Mouse (Mus musculus) midbrain, embryonic 15.5 days (tissue): Measurements from ENCODE around the gene Tmem53. TPM values are rescaled to one million over a fixed set of nuclear protein-coding genes. Genes with fewer than 3 reads are reported as not detected.
A peak's percentile ranks its signal among the peaks of the same experiment; 100 is the strongest.

Experiments used
- ATAC-seq: fragments of 200-750 bp; cut with Nextera tagmentation; replicated peaks from 2 replicates; pipeline ENCODE4 v1.8.0; 2017; ENCODE audit warnings: moderate TSS enrichment
- H3K27ac ChIP-seq: fragments of 300-500 bp; sonication (generic); 2 replicates; pipeline ENCODE4 v1.5.1; 2015; ENCODE audit warnings: mild to moderate bottlenecking, inconsistent platforms
- H3K27me3 ChIP-seq: fragments of 300-500 bp; sonication (generic); replicated peaks from 2 replicates; pipeline ENCODE4 v1.6.1; 2015; ENCODE audit warnings: inconsistent platforms
- H3K36me3 ChIP-seq: fragments of 300-500 bp; sonication (generic); replicated peaks from 2 replicates; pipeline ENCODE4 v1.6.1; 2015; ENCODE audit warnings: inconsistent platforms
- H3K4me1 ChIP-seq: fragments of 300-500 bp; sonication (generic); 2 replicates; pipeline ENCODE4 v1.6.1; 2015; ENCODE audit warnings: inconsistent platforms
- H3K4me2 ChIP-seq: fragments of 300-500 bp; sonication (generic); 2 replicates; pipeline ENCODE4 v1.6.1; 2015; ENCODE audit warnings: inconsistent platforms, mild to moderate bottlenecking, moderate library complexity
- H3K4me3 ChIP-seq: fragments of 300-500 bp; sonication (generic); 2 replicates; pipeline ENCODE4 v1.5.1; 2015; ENCODE audit warnings: mild to moderate bottlenecking, inconsistent platforms
- H3K9ac ChIP-seq: fragments of 300-500 bp; sonication (generic); 2 replicates; pipeline ENCODE4 v1.6.1; 2015; ENCODE audit warnings: mild to moderate bottlenecking, inconsistent platforms
- H3K9me3 ChIP-seq: fragments of 300-500 bp; sonication (generic); 2 replicates; pipeline ENCODE4 v1.6.1; 2016; ENCODE audit warnings: inconsistent platforms
- WGBS: fragments of 180-500 bp; shearing (Covaris S2); methylation state at CpG from one replicate; pipeline ENCODE4 v1.1.7; 2015; ENCODE audit warnings: mixed read lengths; 5-methylcytosine and 5-hydroxymethylcytosine counted together
- polyA plus RNA-seq: library from polyadenylated mRNA; unstranded; fragments of >200 nt; fragmentation: Nextera tagmentation; extraction: Ambion mirVana; gene quantifications from 2 replicates; pipeline ENCODE4 v1.2.1, GENCODE M21; 2015

The Tmem53 gene
- polyA plus RNA-seq, 1 experiment from 2014 or later = 9.6 TPM

GRCm38 (mm10) chr4:117277021-117277420 is 25.3 kb downstream of the Tmem53 start:
- Histone ChIP-seq H3K36me3 (peaks cover 27% of the 10 kb centered on the region), H3K4me1 (peaks cover 36% of the 10 kb centered on the region), H3K27ac (no peak overlapping the region), H3K27me3 (0 out of 2 replicates have a peak, but pooled peaks cover 6% of the 10 kb centered on the region), H3K4me3 (no peak overlapping the region), H3K4me2 (no peak overlapping the region), H3K9me3 (no peaks in the 10 kb centered on the region), H3K9ac (no peak overlapping the region)
- no peak for ATAC-seq
- WGBS = 91% methylated on average over 13 of the region's 13 CpGs

- ATAC-seq = no peak
- H3K27ac ChIP-seq = no peak overlapping the region
- H3K36me3 ChIP-seq = peaks cover 24% of the 10 kb centered on the region
- WGBS = 92% methylated on average over 7 of the region's 7 CpGs
- H3K4me2 ChIP-seq = no peak overlapping the region
- H3K4me3 ChIP-seq = no peak overlapping the region
- H3K4me1 ChIP-seq = peaks cover 33% of the 10 kb centered on the region
- no peak overlapping the region for H3K9ac ChIP-seq
- H3K27me3 ChIP-seq = 0 out of 2 replicates have a peak, but pooled peaks cover 6% of the 10 kb centered on the region
- no peaks in the 10 kb centered on the region for H3K9me3 ChIP-seq
Observed at GRCm38 (mm10) chr4:117277687-117278086, 25.9 kb downstream of the Tmem53 start.

- H3K27ac ChIP-seq = no peak overlapping the region
- peaks cover 34% of the 10 kb centered on the region for H3K4me1 ChIP-seq
- H3K27me3 ChIP-seq = 0 out of 2 replicates have a peak, but pooled peaks cover 6% of the 10 kb centered on the region
- H3K4me3 ChIP-seq = no peak overlapping the region
- H3K9me3 ChIP-seq = no peaks in the 10 kb centered on the region
- ATAC-seq = no peak
- no peak overlapping the region for H3K4me2 ChIP-seq
- H3K9ac ChIP-seq = no peak overlapping the region
- WGBS = 51% methylated on average over 10 of the region's 10 CpGs
- peaks cover 24% of the 10 kb centered on the region for H3K36me3 ChIP-seq
Observed at GRCm38 (mm10) chr4:117278381-117279252, 26.9 kb downstream of the Tmem53 start.

- no peak overlapping the region for H3K4me2 ChIP-seq
- no peak overlapping the region for H3K9ac ChIP-seq
- ATAC-seq = no peak
- H3K4me1 ChIP-seq = peaks cover 40% of the 10 kb centered on the region
- 98% methylated on average over 2 of the region's 2 CpGs for WGBS
- H3K4me3 ChIP-seq = no peak overlapping the region
- H3K36me3 ChIP-seq = peaks cover 24% of the 10 kb centered on the region
- no peak overlapping the region for H3K27ac ChIP-seq
- H3K27me3 ChIP-seq = 0 out of 2 replicates have a peak, but pooled peaks cover 6% of the 10 kb centered on the region
- no peaks in the 10 kb centered on the region for H3K9me3 ChIP-seq
Observed at GRCm38 (mm10) chr4:117279253-117279642, 27.5 kb downstream of the Tmem53 start.

GRCm38 (mm10) chr4:117280397-117280930 is 28.7 kb downstream of the Tmem53 start:
- Histone ChIP-seq H3K27me3 (0 out of 2 replicates have a peak, but pooled peaks cover 6% of the 10 kb centered on the region), H3K27ac (no peak overlapping the region), H3K4me2 (no peak overlapping the region), H3K4me1 (peaks cover 52% of the 10 kb centered on the region), H3K9me3 (no peaks in the 10 kb centered on the region), H3K36me3 (peaks cover 20% of the 10 kb centered on the region), H3K9ac (no peak overlapping the region), H3K4me3 (no peak overlapping the region)
- no peak for ATAC-seq
- WGBS = 83% methylated on average over 8 of the region's 8 CpGs

GRCm38 (mm10) chr4:117281090-117281845 is 29.5 kb downstream of the Tmem53 start:
- Histone ChIP-seq H3K36me3 (peaks cover 20% of the 10 kb centered on the region), H3K4me2 (no peak overlapping the region), H3K9ac (no peak overlapping the region), H3K9me3 (no peaks in the 10 kb centered on the region), H3K27me3 (0 out of 2 replicates have a peak, but pooled peaks cover 6% of the 10 kb centered on the region), H3K27ac (peak overlapping the region; percentile 44; the same call in 1 of the 2 replicates), H3K4me3 (no peak overlapping the region), H3K4me1 (peaks cover 59% of the 10 kb centered on the region)
- no peak for ATAC-seq
- WGBS = 54% methylated on average over 19 of the region's 19 CpGs

- Histone ChIP-seq H3K27me3 (0 out of 2 replicates have a peak, but pooled peaks cover 3% of the 10 kb centered on the region), H3K36me3 (peaks cover 8% of the 10 kb centered on the region), H3K4me1 (peaks cover 77% of the 10 kb centered on the region), H3K9ac (peak overlapping the region; percentile 3; the same call in 1 of the 2 replicates), H3K4me2 (peak overlapping the region; percentile 17; the same call in 1 of the 2 replicates), H3K9me3 (no peaks in the 10 kb centered on the region), H3K27ac (peak overlapping the region; percentile 64), H3K4me3 (no peak overlapping the region)
- ATAC-seq = peak; percentile 55
- 7% methylated on average over 22 of the region's 22 CpGs for WGBS
Observed at GRCm38 (mm10) chr4:117283271-117284191, 31.8 kb downstream of the Tmem53 start.

- 25% methylated on average over 4 of the region's 4 CpGs for WGBS
Observed at GRCm38 (mm10) chr4:117284363-117284762, 32.6 kb downstream of the Tmem53 start.

GRCm38 (mm10) chr4:117288277-117288926 is 36.7 kb downstream of the Tmem53 start:
- Histone ChIP-seq H3K9me3 (no peaks in the 10 kb centered on the region), H3K27ac (peak overlapping the region; percentile 88), H3K4me1 (peaks cover 60% of the 10 kb centered on the region), H3K9ac (peak overlapping the region; percentile 70), H3K27me3 (no peaks in the 10 kb centered on the region), H3K4me3 (peak overlapping the region; percentile 80), H3K4me2 (peak overlapping the region; percentile 66), H3K36me3 (peaks cover 8% of the 10 kb centered on the region)
- WGBS = 18% methylated on average over 25 of the region's 25 CpGs
- peak; percentile 16 for ATAC-seq

More at GRCm38 (mm10) chr4:117284363-117284762, 32.6 kb downstream of the Tmem53 start:
- H3K4me3 ChIP-seq = no peak overlapping the region
- no peaks in the 10 kb centered on the region for H3K9me3 ChIP-seq
- H3K4me2 ChIP-seq = no peak overlapping the region
- H3K27ac ChIP-seq = peak overlapping the region; percentile 64
- 0 out of 2 replicates have a peak, but pooled peaks cover 3% of the 10 kb centered on the region for H3K27me3 ChIP-seq
- H3K4me1 ChIP-seq = peaks cover 73% of the 10 kb centered on the region
- peaks cover 8% of the 10 kb centered on the region for H3K36me3 ChIP-seq
- ATAC-seq = no peak
- peak overlapping the region; percentile 4; the same call in 1 of the 2 replicates for H3K9ac ChIP-seq

- no peaks in the 10 kb centered on the region for H3K27me3 ChIP-seq
- H3K9ac ChIP-seq = peak overlapping the region; percentile 70
- peak overlapping the region; percentile 80 for H3K4me3 ChIP-seq
- H3K27ac ChIP-seq = peak overlapping the region; percentile 88
- H3K36me3 ChIP-seq = peaks cover 8% of the 10 kb centered on the region
- H3K4me1 ChIP-seq = peaks cover 52% of the 10 kb centered on the region
- peak; percentile 84 for ATAC-seq
- H3K9me3 ChIP-seq = no peaks in the 10 kb centered on the region
- WGBS = under 1% methylated on average over 72 of the region's 80 CpGs
- peak overlapping the region; percentile 66 for H3K4me2 ChIP-seq
Observed at GRCm38 (mm10) chr4:117288927-117289801, 37.4 kb downstream of the Tmem53 start.
